Mouse (Mus musculus): ENCODE data around the gene Tnfaip6. TPM values are rescaled to one million over a fixed set of nuclear protein-coding genes. Genes with fewer than 3 reads are reported as not detected.

Gene Tnfaip6
- polyA plus RNA-seq, 1 experiment from 2014 or later, result 3.6 TPM

- no peaks in the 10 kb centered on the region for H3K36me3 ChIP-seq
- H3K27me3 ChIP-seq (replicated peaks), result no peaks in the 10 kb centered on the region
Measured at GRCm38 (mm10) chr2:52031491-52031890, 6.3 kb upstream of the Tnfaip6 start.

GRCm38 (mm10) chr2:52034601-52035000, 3.2 kb upstream of the Tnfaip6 start:
- H3K27ac ChIP-seq (replicated peaks), result no peak overlapping the region
- no peaks in the 10 kb centered on the region for H3K4me1 ChIP-seq
- H3K4me3 ChIP-seq, result no peak overlapping the region
- no peaks in the 10 kb centered on the region for H3K36me3 ChIP-seq
- ATAC-seq (ENCODE audit: extremely low read depth, insufficient number of reproducible peaks, low FRiP score, low TSS enrichment), result no peak
- 86% methylated on average over 4 of the region's 4 CpGs for WGBS
- H3K27me3 ChIP-seq (replicated peaks), result peaks cover 6% of the 10 kb centered on the region
- no peak overlapping the region for H3K9ac ChIP-seq
- no peaks in the 10 kb centered on the region for H3K9me3 ChIP-seq
- no peak overlapping the region for H3K4me2 ChIP-seq

More at GRCm38 (mm10) chr2:52031491-52031890, 6.3 kb upstream of the Tnfaip6 start:
- Histone ChIP-seq H3K4me3 (no peak overlapping the region), H3K27ac (replicated peaks) (no peak overlapping the region), H3K4me1 (no peaks in the 10 kb centered on the region), H3K4me2 (no peak overlapping the region), H3K9me3 (peaks cover 7% of the 10 kb centered on the region; the same call in 1 of the 2 replicates), H3K9ac (no peak overlapping the region)
- 67% methylated on average over 4 of the region's 4 CpGs for WGBS
- ATAC-seq (ENCODE audit: extremely low read depth, insufficient number of reproducible peaks, low FRiP score, low TSS enrichment), result no peak

DNA sequence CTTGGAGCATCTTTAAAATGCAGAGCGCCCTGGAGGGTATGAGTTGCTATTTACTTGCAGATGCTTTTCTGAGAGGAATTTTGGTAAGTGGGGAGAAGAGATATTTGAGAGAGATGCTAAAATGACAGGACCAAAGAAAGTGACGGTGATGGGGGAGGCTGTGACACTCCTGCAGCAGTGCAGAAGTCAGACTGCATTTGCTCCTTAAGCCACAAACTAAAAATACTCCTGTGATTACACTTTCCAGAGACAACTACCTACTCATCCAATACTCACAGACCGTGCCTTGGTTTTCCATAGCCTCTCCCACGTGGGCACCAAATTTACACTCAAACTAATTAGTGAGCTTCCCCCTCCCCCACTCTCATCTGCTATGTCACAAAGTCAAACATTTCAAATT, 2.7 kb upstream of the Tnfaip6 start:
- Histone ChIP-seq H3K4me2 (no peak overlapping the region), H3K9me3 (no peaks in the 10 kb centered on the region), H3K27ac (replicated peaks) (no peak overlapping the region), H3K4me3 (no peak overlapping the region), H3K36me3 (no peaks in the 10 kb centered on the region), H3K27me3 (replicated peaks) (peaks cover 6% of the 10 kb centered on the region), H3K4me1 (no peaks in the 10 kb centered on the region), H3K9ac (no peak overlapping the region)
- ATAC-seq (ENCODE audit: extremely low read depth, insufficient number of reproducible peaks, low FRiP score, low TSS enrichment), result no peak
- 47% methylated on average over 4 of the region's 4 CpGs for WGBS

DNA sequence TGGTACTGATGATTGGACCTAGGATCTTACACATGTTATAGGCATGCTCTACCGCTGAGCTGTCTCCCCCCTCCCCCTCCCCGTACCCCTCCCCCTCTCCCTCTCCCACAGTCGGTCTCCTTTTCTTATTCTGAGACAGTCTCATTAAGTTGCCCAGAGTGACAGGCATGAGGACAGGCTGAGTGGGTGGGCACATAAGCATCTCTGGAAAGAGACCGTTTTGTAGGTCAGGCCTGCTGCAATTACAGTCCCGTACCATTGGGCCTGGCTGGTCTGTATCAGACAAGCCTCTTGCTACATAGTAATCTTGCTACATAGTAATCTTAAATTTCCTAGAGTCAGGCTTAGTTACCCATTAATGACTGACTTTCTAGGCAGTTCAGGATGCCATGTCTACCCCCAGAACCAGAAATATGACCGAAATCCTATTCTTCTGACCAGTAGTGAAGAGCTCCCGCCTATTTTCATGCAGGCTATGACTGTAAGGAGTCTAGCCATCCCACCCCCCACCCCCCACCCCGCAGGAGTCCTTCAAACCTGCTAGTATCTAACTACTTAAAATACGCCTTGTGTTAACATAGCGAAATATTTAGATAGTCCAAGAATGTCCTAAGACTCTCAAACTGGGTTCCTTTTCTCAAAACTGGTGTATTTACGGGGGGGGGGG, 747 bp upstream of the Tnfaip6 start:
- Histone ChIP-seq H3K9me3 (no peaks in the 10 kb centered on the region), H3K4me3 (peak overlapping the region; percentile 55), H3K9ac (no peak overlapping the region), H3K4me2 (peak overlapping the region; percentile 82), H3K4me1 (no peaks in the 10 kb centered on the region), H3K27ac (replicated peaks) (no peak overlapping the region), H3K36me3 (no peaks in the 10 kb centered on the region), H3K27me3 (replicated peaks) (peaks cover 6% of the 10 kb centered on the region)
- ATAC-seq (ENCODE audit: extremely low read depth, insufficient number of reproducible peaks, low FRiP score, low TSS enrichment), result no peak
- 49% methylated on average over 10 of the region's 11 CpGs for WGBS

- no peak for ATAC-seq (ENCODE audit: extremely low read depth, insufficient number of reproducible peaks, low FRiP score, low TSS enrichment)
- H3K9me3 ChIP-seq, result no peaks in the 10 kb centered on the region
- H3K9ac ChIP-seq, result peak overlapping the region; percentile 12; the same call in 1 of the 2 replicates
- H3K27ac ChIP-seq (replicated peaks), result no peak overlapping the region
- no peaks in the 10 kb centered on the region for H3K36me3 ChIP-seq
- WGBS, result 57% methylated on average over 5 of the region's 5 CpGs
- H3K4me3 ChIP-seq, result peak overlapping the region; percentile 55
- H3K27me3 ChIP-seq (replicated peaks), result peaks cover 6% of the 10 kb centered on the region
- no peaks in the 10 kb centered on the region for H3K4me1 ChIP-seq
- H3K4me2 ChIP-seq, result peak overlapping the region; percentile 82
Measured at GRCm38 (mm10) chr2:52038558-52038957, 749 bp downstream of the Tnfaip6 start.

GRCm38 (mm10) chr2:52039083-52039801, 1.4 kb downstream of the Tnfaip6 start:
- WGBS, result 67% methylated on average over 8 of the region's 8 CpGs
- H3K9ac ChIP-seq, result no peak overlapping the region
- H3K27ac ChIP-seq (replicated peaks), result no peak overlapping the region
- H3K27me3 ChIP-seq (replicated peaks), result peaks cover 6% of the 10 kb centered on the region
- no peaks in the 10 kb centered on the region for H3K4me1 ChIP-seq
- H3K4me2 ChIP-seq, result peak overlapping the region; percentile 82
- no peaks in the 10 kb centered on the region for H3K36me3 ChIP-seq
- peak overlapping the region; percentile 3; the same call in 1 of the 2 replicates for H3K4me3 ChIP-seq
- ATAC-seq (ENCODE audit: extremely low read depth, insufficient number of reproducible peaks, low FRiP score, low TSS enrichment), result no peak
- no peaks in the 10 kb centered on the region for H3K9me3 ChIP-seq

DNA sequence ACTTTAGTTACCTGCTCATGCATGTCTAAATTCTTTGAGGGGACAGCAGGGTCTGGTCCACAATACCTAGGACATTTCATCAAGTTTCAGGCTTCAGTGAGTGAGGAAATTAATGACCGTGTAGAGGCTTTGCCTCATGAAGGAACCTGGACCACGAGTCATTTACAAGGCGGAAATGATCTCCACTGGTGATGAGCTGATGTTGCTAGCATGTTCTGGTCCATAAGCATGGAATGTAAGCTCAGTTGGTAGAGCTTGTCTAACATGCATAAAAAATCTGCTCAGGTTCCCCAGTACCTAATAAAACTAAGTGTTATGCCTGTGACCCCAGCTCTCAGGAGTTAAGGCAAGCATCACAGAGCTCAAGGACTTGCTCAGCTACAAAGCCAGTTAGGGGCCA, 4.3 kb downstream of the Tnfaip6 start:
- 75% methylated on average over 3 of the region's 3 CpGs for whole genome bisulfite sequencing

GRCm38 (mm10) chr2:52042714-52043113, 4.9 kb downstream of the Tnfaip6 start:
- Histone ChIP-seq H3K4me2 (no peak overlapping the region), H3K36me3 (no peaks in the 10 kb centered on the region), H3K27me3 (replicated peaks) (peaks cover 6% of the 10 kb centered on the region), H3K27ac (replicated peaks) (no peak overlapping the region), H3K4me3 (no peak overlapping the region), H3K9me3 (no peaks in the 10 kb centered on the region), H3K9ac (no peak overlapping the region), H3K4me1 (no peaks in the 10 kb centered on the region)
- WGBS, result 22% methylated on average over 5 of the region's 5 CpGs
- ATAC-seq (ENCODE audit: extremely low read depth, insufficient number of reproducible peaks, low FRiP score, low TSS enrichment), result no peak

More for the DNA sequence above, 4.3 kb downstream of the Tnfaip6 start:
- H3K27ac ChIP-seq (replicated peaks), result no peak overlapping the region
- H3K9me3 ChIP-seq, result no peaks in the 10 kb centered on the region
- no peak overlapping the region for H3K9ac ChIP-seq
- H3K4me1 ChIP-seq, result no peaks in the 10 kb centered on the region
- H3K4me2 ChIP-seq, result no peak overlapping the region
- no peak overlapping the region for H3K4me3 ChIP-seq
- H3K27me3 ChIP-seq (replicated peaks), result peaks cover 6% of the 10 kb centered on the region
- no peaks in the 10 kb centered on the region for H3K36me3 ChIP-seq
- no peak for ATAC-seq (ENCODE audit: extremely low read depth, insufficient number of reproducible peaks, low FRiP score, low TSS enrichment)

DNA sequence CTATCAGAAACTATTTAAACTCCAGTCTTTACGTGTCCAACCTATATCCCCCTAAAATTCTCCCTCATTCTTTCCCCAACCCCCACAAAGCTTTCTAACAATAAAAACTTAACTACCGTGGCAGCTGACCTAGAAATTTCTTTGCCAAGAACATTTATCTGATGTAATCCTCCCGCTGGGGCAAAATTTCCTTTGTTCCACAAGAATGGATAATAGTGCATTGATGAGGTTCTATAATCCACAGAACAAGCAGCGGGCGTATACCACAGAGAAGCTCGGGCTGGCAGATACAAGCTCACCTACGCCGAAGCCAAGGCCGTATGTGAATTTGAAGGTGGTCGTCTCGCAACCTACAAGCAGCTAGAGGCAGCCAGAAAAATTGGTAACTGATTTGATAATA, 5.7 kb downstream of the Tnfaip6 start:
- Histone ChIP-seq H3K36me3 (no peaks in the 10 kb centered on the region), H3K27ac (replicated peaks) (no peak overlapping the region), H3K4me2 (no peak overlapping the region), H3K4me1 (no peaks in the 10 kb centered on the region), H3K9me3 (no peaks in the 10 kb centered on the region), H3K27me3 (replicated peaks) (peaks cover 6% of the 10 kb centered on the region), H3K9ac (no peak overlapping the region), H3K4me3 (no peak overlapping the region)
- 88% methylated on average over 11 of the region's 11 CpGs for WGBS
- no peak for ATAC-seq (ENCODE audit: extremely low read depth, insufficient number of reproducible peaks, low FRiP score, low TSS enrichment)

- ATAC-seq (ENCODE audit: extremely low read depth, insufficient number of reproducible peaks, low FRiP score, low TSS enrichment), result no peak
- no peaks in the 10 kb centered on the region for H3K36me3 ChIP-seq
- H3K4me1 ChIP-seq, result no peaks in the 10 kb centered on the region
- WGBS, result 67% methylated on average over 5 of the region's 5 CpGs
- no peak overlapping the region for H3K27ac ChIP-seq (replicated peaks)
- no peaks in the 10 kb centered on the region for H3K9me3 ChIP-seq
- no peaks in the 10 kb centered on the region for H3K27me3 ChIP-seq (replicated peaks)
- H3K4me2 ChIP-seq, result no peak overlapping the region
- no peak overlapping the region for H3K4me3 ChIP-seq
- H3K9ac ChIP-seq, result no peak overlapping the region
Measured at GRCm38 (mm10) chr2:52046032-52046431, 8.2 kb downstream of the Tnfaip6 start.

DNA sequence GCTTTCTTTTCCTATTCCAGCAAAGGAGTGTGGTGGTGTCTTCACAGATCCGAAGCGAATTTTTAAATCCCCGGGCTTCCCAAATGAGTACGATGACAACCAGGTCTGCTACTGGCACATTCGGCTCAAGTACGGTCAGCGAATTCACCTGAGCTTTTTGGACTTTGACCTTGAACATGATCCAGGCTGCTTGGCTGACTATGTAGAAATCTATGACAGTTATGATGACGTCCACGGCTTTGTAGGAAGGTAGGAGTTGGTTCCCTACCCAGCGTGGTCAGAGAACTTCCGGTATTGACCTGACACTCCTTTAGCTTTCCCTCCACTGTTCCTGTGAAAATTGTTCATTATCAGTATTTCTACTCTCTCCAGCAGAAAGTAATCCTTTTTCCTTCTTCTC, 13.0 kb downstream of the Tnfaip6 start:
- Histone ChIP-seq H3K4me2 (no peak overlapping the region), H3K36me3 (no peaks in the 10 kb centered on the region), H3K27ac (replicated peaks) (no peak overlapping the region), H3K9me3 (no peaks in the 10 kb centered on the region), H3K9ac (no peak overlapping the region), H3K4me1 (peaks cover 16% of the 10 kb centered on the region), H3K27me3 (replicated peaks) (no peaks in the 10 kb centered on the region), H3K4me3 (no peak overlapping the region)
- ATAC-seq (ENCODE audit: extremely low read depth, insufficient number of reproducible peaks, low FRiP score, low TSS enrichment), result no peak
- 86% methylated on average over 11 of the region's 11 CpGs for WGBS

DNA sequence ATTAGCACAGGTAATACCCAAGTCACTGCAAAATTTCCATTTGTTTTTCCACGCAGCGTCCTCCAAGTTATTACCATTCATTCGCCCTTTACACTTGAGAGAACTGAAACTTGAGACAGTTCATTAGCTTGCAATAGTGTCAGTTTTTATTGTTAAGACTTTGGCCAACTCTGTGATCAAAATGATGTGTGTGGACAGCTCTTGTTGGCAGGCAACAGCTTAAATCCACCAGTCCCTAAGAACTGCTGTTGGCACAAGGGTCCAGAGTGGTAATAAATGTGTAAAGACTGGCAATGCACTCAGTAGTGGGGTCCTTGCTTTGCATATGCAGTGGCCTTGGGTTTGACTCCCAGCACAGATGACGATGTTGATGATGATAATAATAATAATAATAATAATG, 14.5 kb downstream of the Tnfaip6 start:
- Histone ChIP-seq H3K9me3 (no peaks in the 10 kb centered on the region), H3K27ac (replicated peaks) (no peak overlapping the region), H3K27me3 (replicated peaks) (no peaks in the 10 kb centered on the region), H3K4me2 (no peak overlapping the region), H3K4me3 (no peak overlapping the region), H3K36me3 (no peaks in the 10 kb centered on the region), H3K4me1 (peaks cover 16% of the 10 kb centered on the region), H3K9ac (no peak overlapping the region)
- 86% methylated on average over 4 of the region's 4 CpGs for WGBS
- ATAC-seq (ENCODE audit: extremely low read depth, insufficient number of reproducible peaks, low FRiP score, low TSS enrichment), result no peak

All from heart, embryonic 13.5 days (tissue).